Mouse (Mus musculus) bone marrow macrophage, adult 2 months (primary cell): Measurements from ENCODE around the gene Rap1gap.

Source experiments
- CTCF ChIP-seq: IDR thresholded peaks from 2 replicates; pipeline ENCODE4 v1.5.1; 2012; ENCODE audit warnings: low read depth, mild to moderate bottlenecking, low read length, moderate library complexity
- POLR2A ChIP-seq: IDR thresholded peaks from 2 replicates; pipeline ENCODE4 v1.6.1; 2012; ENCODE audit warnings: mild to moderate bottlenecking, low read depth, low read length, borderline replicate concordance

DNA sequence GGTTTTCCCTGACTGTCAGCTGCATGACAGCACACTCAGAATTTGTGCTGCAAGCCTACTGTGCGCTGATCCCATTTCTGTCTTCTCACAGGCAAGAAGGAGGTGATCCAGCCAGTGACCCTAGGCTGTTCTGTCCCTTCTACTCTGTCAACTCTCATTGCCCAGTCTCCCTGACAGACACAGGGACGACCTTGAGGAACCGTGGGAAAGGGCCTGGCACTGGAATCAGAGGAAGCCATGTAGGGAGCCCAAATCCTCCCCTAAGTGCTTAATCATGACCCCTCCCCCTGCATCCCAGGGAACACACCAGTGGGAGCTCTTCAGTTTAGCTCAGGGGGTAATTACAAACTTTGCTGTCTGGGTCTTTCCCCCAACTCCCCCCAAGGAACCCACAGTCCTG is 73.2 kb downstream of the Rap1gap start:
- TF ChIP-seq CTCF (no peak), POLR2A (no peak)
